Mouse (Mus musculus) Muller cell, postnatal 12 days (primary cell): ENCODE measurements around the gene Apoc4.

ENCODE experiments used
- DNase-seq: peaks from one replicate; pipeline ENCODE4 v3.0.0-alpha.2; 2015; ENCODE audit errors: inconsistent ontology term

The Apoc4 gene

GRCm38 (mm10) chr7:19677872-19678271 is 3.4 kb downstream of the Apoc4 start, which contains the start of gene Apoc2:
Gene Apoc2, minus strand, starts transcription at chr7:19677941.
- DNase-seq, result no peak

GRCm38 (mm10) chr7:19676662-19677061 is 4.6 kb downstream of the Apoc4 start:
- no peak for DNase-seq

GRCm38 (mm10) chr7:19675824-19676223 is 5.5 kb downstream of the Apoc4 start:
- no peak for DNase-seq

- no peak for DNase-seq
These were observed 8.1 kb downstream of the Apoc4 start for GRCm38 (mm10) chr7:19673083-19673699.

- no peak for DNase-seq
These were observed 9.8 kb downstream of the Apoc4 start for GRCm38 (mm10) chr7:19671511-19671910.

- DNase-seq, result peak; percentile 94
These were observed 12.1 kb downstream of the Apoc4 start for GRCm38 (mm10) chr7:19668947-19669721.

- no peak for DNase-seq
These were observed 13.8 kb downstream of the Apoc4 start for GRCm38 (mm10) chr7:19667434-19667833.

GRCm38 (mm10) chr7:19666750-19667149 is 14.5 kb downstream of the Apoc4 start:
- DNase-seq, result no peak

- peak; percentile 97 for DNase-seq
These were observed 16.1 kb downstream of the Apoc4 start, which contains the start of gene Clptm1 for GRCm38 (mm10) chr7:19664955-19665841. Gene Clptm1, minus strand, starts transcription at chr7:19665033.

GRCm38 (mm10) chr7:19664455-19664954 is 16.8 kb downstream of the Apoc4 start:
- DNase-seq, result no peak

- no peak for DNase-seq
These were observed 17.3 kb downstream of the Apoc4 start for GRCm38 (mm10) chr7:19663940-19664339.

GRCm38 (mm10) chr7:19652614-19653013 is 28.7 kb downstream of the Apoc4 start:
- DNase-seq, result no peak

- no peak for DNase-seq
These were observed 30.1 kb downstream of the Apoc4 start for GRCm38 (mm10) chr7:19651063-19651786.

- no peak for DNase-seq
These were observed 40.1 kb downstream of the Apoc4 start for GRCm38 (mm10) chr7:19641223-19641622.

- DNase-seq, result no peak
These were observed 46.0 kb downstream of the Apoc4 start for GRCm38 (mm10) chr7:19635074-19635827.

- DNase-seq, result no peak
These were observed 46.7 kb downstream of the Apoc4 start for GRCm38 (mm10) chr7:19634591-19634990.

- DNase-seq, result no peak
These were observed 47.4 kb downstream of the Apoc4 start for GRCm38 (mm10) chr7:19633855-19634254.

GRCm38 (mm10) chr7:19633197-19633596 is 48.1 kb downstream of the Apoc4 start:
- DNase-seq, result no peak

- no peak for DNase-seq
These were observed 48.6 kb downstream of the Apoc4 start for GRCm38 (mm10) chr7:19632720-19633119.

- no peak for DNase-seq
These were observed 49.0 kb downstream of the Apoc4 start for GRCm38 (mm10) chr7:19632275-19632674.

GRCm38 (mm10) chr7:19629361-19629734 is 51.9 kb downstream of the Apoc4 start, which contains the start of gene Relb:
Gene Relb, minus strand, starts transcription at chr7:19629438.
- DNase-seq, result peak; percentile 93
